Mouse (Mus musculus) heart, postnatal 25 days (tissue): Measurements from ENCODE around the gene Oaz3. TPM values are rescaled to one million over a fixed set of nuclear protein-coding genes. Genes with fewer than 3 reads are reported as not detected.

ENCODE experiments used
- DNase-seq: peaks from one replicate; pipeline ENCODE4 v3.0.0; 2022; ENCODE audit warnings: low spot score
- intact Hi-C: fragments of 180-260 bp; cut with DNase I; formaldehyde crosslinking; loops from one replicate; pipeline ENCODE4 v1.15.1; 2025
- total RNA-seq, 2 experiments: library from RNA; stranded (reverse); gene quantifications; 2 replicates each; pipeline ENCODE4 v1.2.3; 2021

Oaz3 gene
- total RNA-seq, 2 experiments from 2014 or later = not detected

DNA sequence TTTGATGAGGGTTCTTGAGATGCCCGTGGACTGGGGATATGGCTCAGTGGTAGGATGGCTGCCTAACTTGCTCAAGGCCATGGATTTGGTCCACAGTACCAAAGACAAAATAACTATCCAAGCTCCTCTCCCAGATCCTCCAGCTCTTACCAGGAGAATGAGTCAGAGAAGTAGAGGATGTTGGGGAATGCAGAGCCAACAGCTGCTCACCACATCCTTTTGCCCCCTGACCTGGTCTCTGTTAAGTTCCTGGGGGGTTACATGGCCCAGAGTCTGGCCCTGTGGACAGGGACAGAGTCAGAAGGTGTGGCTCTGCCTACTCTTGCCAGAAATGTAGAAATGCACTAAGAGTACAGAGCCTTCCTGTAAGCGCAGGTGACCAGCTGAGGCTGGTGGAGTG lies 16.1 kb upstream of the Oaz3 start:
- DNase-seq = no peak
- intact Hi-C loops = loop anchor here (10.0 kb wide), 1 partner anchor 385 kb away; no protein-coding TSS in a partner anchor

DNA sequence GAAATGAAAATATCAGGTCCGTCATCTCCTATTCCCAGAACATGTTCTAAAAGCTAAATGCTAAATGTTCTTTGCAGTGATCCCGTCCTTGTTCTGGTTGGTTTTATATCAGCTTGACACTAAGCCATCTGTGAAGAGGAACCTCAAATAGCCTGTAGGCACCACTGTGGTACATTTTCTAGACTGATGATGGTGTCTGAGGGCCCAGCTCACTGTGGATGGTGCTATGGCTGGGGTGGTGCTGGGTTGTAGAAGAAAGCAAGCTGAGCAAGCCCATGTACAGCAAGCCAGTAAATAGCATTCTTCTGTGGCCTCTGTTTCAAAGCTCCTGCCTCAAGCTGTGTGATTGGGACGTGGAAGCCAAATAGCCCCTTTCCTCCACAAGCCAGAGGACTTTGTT lies 13.3 kb upstream of the Oaz3 start:
- DNase-seq = no peak
- intact Hi-C loops = loop anchor here (2.0 to 10.0 kb wide), 4 partner anchors 44 to 446 kb away; no protein-coding TSS in a partner anchor

DNA sequence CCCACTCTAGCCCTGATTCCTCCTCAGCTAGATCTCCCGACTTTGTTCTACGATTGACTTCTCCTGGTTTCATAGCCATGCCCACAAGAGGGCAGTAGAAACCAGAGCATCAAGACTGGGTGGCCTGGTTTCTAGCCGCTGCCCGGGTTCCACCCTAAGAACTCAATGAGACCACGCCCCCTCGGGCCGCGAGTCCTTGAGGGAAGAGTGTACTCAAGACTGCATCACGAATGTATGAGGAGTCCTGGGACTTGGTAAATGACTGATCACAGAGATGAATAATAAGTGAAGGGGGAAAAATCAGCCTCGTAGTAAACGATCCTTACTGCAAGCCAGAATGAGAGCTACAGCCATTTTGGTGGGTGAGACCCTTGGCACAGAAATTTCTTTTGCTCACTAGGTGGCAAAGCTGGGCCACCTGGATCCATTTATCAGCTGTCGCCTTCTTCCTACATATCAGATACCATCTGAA lies 12.8 kb upstream of the Oaz3 start:
- peak; percentile 43 for DNase-seq
- intact Hi-C loops = loop anchor here (1.0 to 10.0 kb wide), 5 partner anchors 44 to 446 kb away; no protein-coding TSS in a partner anchor

DNA sequence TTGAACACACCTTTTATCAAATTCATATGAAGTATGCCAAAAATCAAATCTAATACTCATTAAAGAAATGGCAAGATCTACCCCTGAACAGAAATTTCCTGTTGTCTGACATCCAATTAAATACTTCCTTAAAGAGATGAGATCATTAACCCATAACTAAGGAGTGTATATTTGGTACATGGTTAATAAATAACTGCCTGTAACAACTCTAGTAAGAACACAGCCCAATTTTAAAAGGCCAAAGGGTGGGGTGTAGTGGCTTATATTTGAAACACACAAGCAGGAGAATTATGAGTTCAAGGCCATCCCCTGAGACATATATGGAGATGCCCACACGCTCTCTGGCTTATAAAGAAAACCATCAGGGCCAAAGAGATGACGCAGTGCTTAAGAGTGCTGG lies 5.7 kb upstream of the Oaz3 start:
- DNase-seq = no peak
- intact Hi-C loops = no loop called here

DNA sequence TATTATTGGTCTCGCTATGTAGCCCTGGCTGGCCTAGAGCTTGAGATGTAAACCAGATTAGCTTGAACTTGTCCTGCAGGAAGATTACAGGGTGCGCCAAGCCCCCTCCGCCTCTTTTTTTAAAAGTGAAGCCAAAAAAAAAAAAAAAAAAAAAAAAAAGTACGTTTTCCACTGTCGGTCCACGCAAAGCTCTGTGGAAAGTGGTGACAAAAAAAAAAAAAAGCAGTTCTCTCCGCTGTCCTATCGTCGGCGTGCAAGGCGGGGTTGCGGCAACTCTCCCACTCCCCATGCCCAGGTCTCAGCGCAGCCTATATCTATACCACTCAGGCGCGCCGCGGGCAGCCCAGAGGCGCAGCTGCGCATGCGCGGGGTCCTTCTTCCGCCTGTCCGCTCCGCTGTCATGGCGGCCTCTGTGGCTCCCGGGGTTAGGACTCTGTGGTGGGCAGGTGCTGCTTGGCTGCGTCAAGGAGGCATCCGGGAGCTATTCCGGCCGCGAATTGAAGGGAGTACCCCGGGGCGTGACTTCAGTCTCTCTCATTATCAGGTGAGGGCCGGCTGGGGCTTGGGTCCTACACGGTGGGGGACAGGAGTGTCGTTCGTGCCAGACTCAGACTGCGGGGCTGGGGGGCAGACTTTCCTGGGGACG lies 641 bp downstream of the Oaz3 start, which contains the start of gene Mrpl9:
TSS of gene Mrpl9 (plus strand) at position 368 of the 646 bp plus-strand sequence.
- intact Hi-C loops = no loop called here
- peak; percentile 83 for DNase-seq

DNA sequence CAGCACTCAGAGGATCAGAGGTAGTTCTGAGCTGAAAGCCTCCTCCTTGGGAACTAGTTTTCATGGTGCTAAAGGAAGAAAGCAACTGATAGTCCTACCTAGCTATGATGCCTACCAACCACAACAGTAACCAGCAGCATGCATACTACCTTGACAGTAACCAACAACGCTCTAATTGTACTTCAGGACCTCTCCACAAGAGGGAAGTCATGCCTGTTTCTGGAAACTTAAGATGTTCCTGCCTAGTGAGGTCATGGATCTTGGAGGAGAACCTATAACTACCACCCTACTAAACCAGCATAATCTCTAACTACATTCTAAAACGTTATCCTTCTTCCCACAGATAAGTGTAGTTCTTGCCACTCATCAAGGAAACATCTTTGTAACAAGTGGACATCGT lies 2.5 kb downstream of the Oaz3 start:
- intact Hi-C loops = no loop called here
- DNase-seq = no peak

DNA sequence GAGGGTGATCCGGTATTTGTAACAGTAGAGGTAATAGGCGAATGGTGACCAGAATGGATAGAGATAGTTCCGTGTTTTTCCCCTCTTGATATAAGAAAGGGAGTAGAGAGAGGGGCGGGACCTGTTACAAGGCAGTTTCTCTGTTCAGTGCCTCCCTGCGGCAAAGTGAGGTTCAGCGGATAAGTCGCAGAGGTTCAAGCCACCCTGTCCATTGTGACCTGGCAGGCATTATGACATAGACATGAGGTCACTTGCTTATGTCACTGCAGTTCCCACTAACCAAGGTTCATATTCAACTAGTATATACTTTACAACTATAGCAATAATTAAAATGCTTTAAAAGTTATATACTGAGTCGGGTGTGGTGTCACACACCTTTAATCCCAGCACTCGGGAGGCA lies 7.3 kb downstream of the Oaz3 start:
- no peak for DNase-seq
- intact Hi-C loops = no loop called here

DNA sequence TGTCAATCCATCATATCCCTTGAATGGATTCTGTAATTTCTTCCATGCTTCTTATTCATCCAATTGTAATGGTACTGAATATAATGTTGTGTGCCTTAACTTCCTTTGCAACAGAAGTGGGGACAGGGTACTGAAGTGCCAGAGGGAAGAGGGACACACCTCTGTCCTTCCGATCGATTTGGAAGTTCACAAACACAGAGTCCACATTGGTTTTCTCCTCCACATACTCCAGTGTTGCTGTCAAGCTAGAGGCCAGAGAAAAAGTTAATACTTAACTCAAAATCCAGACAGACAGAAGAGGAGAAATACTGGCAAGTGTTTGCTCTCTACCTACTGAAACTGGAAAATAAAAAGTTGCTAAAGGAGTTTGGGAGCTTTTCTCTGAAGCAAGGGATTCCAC lies 9.4 kb downstream of the Oaz3 start:
- DNase-seq = no peak
- intact Hi-C loops = no loop called here

DNA sequence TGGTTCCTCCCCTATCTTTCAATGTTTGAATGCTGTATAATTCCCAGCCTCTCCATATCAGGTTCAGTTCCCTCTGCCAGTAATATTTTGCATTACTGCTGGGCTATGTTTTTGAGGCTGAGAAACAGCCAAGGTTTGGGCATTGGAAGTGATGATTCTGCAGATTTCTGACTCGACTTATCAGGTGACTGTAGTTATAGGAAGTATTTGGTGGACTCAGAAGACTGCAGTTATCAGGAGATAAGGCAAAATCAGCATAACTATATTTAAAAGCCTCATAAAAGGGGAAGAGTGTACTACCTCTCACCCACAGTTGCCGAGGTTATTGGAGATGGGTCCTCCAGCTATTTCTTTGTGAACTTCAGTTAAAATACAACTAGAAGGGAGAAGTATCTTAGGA lies 12.7 kb downstream of the Oaz3 start:
- DNase-seq = no peak
- intact Hi-C loops = no loop called here

DNA sequence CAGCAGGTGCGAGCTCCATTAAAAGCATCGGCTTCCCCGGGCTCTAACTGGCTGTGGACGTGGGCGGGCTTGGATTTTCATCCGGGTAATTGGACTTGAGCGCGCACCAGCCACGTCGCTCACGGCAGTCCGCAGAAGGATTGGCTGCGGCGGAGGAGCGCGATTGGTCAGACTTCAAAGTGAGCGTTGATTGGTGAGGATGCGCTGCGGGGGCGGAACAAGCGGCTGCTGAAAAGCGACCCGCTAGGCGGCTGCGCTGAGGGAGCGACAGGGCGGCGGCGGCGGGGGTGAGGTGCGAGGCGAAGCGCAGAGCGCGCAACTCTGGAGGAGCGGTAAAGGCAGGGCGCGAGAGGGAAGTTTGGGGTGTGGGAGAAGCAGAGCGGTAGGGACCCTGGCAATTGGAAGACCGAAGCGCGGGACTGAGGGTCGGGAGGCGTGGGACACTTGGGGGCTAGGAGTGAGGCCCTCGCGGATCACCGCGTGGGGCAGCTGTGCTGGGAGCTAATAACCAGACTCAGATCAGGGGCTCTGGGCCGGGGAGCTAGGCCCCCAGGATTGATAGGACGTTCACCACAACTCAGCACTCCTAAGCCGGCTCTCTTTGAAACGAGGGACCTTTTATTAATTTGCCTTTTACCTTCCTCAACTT lies 30.6 kb downstream of the Oaz3 start, which contains the start of gene Tdrkh:
TSS of gene Tdrkh (plus strand) at position 243 of the 649 bp plus-strand sequence.
- peak; percentile 90 for DNase-seq
- intact Hi-C loops = no loop called here

DNA sequence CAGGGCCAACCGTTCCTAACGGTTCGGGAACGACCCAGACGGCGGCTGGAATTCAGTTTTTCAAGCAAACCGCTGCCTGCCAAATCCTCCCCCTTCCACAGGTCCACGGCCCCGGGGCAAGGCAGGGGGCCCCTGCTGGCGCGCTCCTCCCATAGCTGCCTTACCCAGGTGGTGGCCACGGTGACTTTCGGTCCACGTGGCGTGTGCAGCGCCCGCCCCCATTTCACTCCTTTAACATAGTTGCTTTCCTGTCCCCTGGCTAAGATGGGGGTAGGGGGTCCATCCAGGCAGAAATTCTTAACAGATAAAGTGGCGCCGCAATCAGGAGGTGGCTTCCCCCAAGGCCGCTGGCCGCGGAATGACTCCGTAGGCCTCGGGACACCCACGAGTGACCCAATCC lies 31.2 kb downstream of the Oaz3 start:
- intact Hi-C loops = no loop called here
- no peak for DNase-seq

DNA sequence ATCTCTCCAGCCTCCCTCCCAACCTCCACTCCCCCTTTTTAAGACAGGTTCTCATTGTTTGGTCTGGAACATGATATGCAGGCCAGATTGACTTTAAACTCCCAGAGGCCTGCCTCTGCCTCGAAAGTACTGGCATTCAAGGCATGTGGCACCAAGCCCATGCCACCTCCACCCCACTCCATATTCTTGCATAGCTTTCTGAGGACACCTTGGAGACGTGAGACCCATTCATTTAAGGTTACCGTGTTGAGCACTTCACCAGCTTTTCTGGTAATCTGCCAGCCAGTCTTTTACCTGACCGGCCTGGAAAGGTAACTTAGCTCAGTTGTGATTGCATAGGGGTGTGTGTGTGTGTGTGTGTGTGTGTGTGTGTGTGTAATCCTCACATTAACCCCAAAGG lies 38.2 kb downstream of the Oaz3 start:
- intact Hi-C loops = no loop called here
- no peak for DNase-seq

DNA sequence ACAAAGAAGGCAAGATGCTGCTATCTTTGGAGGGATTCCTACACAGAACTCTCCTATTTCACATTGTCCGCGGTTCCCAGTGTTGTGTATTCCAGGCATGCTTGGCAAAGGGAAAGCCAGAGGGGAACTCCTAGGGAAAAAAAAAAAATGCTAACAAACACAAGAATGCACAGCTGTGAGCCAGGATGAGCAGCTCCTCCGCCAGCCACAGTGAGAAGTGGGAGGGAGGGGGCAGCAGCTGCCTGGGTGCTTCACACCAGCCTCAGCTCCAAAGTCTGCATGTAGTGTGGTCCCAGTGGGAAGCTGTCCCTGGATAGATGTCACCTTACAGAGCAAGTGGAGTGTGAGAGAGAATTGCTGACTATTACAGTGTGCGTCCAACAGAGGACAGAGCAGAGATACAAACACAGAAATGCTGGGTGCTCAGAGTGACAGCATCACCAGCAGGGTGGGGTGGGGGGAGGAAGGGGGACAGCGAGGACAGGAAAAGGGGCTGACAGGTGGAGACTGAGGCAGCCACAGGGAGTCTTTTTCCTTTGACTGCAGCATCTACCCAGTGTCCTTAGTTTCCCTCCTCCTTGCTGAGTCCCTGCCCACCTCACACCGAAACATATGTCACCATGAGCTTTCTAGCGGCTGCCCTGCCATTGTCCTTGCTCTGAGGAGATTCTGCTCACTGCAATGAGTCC lies 39.2 kb downstream of the Oaz3 start:
- intact Hi-C loops = no loop called here
- DNase-seq = no peak

DNA sequence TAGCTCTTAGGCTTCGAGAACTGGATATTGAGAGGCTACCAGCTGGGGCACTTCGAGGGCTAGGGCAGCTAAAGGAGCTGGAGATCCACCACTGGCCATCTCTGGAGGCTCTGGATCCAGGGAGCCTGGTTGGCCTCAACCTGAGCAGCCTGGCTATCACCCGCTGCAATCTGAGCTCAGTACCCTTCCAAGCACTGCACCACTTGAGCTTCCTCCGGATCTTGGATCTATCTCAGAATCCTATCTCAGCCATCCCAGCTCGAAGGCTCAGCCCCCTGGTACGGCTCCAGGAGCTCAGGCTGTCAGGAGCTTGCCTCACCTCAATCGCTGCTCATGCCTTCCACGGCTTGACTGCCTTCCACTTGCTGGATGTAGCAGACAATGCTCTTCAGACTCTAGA lies 41.3 kb downstream of the Oaz3 start:
- DNase-seq = no peak
- intact Hi-C loops = no loop called here

DNA sequence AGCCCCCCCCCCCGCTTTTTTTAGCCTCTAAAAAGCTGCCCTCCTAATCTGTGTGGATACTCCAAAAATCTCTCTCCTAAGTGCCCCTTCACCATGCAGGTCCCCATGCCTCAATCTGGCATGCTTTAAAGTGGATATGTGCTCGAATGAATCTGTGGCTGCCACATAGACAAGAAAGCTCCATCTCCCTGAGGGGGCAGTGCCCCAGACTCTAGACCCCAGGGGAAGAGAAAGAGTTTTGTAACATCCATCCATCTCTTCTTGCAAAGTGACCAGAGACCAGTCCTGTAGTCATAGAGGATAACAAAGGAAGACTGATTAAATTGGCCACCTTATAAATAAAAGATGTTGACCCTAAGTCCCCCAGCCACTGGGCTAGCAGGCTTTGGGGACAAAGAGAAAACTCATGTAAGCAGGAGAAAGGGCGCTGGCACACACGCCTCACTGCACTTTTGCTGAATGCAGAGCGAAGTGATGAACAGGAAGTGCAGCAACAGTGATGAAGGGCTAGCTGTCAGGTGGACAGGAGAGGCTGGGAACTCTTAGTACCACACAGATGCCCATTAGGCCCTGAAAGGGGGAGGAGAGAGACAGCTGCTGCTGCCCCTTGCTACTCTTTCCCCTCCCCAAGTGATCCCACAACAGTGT lies 43.9 kb downstream of the Oaz3 start:
- no peak for DNase-seq
- intact Hi-C loops = no loop called here

DNA sequence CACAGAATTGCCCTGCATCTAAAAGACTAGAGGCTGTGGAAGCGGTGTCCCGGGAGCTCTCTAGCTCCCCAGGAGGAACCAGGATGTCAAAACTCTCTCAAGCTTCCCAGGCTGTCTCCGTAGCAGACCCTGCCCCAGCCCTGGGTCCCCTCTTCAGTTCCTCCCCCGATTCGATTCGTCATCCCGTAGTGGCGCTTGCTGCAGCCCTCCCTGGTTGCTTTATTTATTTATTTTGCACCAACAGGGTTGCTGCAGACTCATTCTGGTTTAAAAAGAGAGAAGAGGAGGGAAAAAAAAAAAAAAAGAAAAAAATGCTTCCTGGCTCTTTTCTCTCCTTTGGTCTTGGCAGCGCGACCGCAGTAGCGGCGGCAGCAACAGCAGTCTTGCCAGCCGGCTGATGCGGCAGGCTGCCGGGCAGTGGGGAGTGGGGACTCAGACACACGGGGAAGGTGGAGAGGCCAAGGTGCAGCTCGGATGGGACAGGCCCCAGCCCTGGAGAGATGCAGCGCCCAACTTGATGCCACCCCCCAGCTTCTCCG lies 44.7 kb downstream of the Oaz3 start:
- no peak for DNase-seq
- intact Hi-C loops = no loop called here

DNA sequence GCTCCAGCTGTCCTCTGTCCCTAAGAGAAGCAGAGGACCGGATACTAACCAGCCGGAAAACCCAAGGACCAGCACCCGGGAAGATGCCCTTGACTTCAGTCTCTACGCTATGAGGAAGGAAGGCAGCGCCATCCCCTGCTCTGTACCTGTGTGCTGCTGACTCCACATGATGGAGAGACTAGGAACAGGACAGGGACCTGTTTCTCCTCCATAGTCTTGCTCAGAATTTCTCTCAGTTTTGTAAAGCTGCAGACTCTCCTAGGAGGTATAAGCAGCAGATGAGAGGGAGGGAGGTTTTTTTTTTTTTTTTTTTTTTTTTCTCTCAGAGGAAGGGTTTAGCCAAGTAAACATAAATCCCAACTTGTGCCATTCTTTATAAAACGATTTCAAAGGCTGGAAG lies 45.5 kb downstream of the Oaz3 start, which contains the start of gene Lingo4:
TSS of gene Lingo4 (plus strand) at position 301 of the 400 bp plus-strand sequence.
- intact Hi-C loops = no loop called here
- no peak for DNase-seq

DNA sequence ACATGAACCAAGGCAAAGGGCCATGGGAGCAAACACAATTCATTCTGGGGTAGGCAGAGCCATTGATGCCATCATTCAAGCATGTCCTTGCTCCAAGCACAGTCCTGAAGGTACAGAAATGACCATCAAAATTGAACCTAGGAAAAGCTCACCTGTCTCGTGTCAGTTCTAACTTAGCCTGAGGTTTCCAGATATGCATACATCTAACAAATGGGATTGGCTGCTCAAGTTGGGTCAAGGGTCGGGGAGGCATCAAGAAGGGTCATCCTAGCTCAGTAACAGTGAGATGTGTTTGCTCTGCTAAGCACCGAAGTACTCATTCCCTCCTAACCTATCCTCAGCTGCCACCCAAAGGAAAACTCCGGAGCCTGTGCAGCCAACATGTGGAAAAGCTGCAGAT lies 46.9 kb downstream of the Oaz3 start:
- DNase-seq = no peak
- intact Hi-C loops = no loop called here

DNA sequence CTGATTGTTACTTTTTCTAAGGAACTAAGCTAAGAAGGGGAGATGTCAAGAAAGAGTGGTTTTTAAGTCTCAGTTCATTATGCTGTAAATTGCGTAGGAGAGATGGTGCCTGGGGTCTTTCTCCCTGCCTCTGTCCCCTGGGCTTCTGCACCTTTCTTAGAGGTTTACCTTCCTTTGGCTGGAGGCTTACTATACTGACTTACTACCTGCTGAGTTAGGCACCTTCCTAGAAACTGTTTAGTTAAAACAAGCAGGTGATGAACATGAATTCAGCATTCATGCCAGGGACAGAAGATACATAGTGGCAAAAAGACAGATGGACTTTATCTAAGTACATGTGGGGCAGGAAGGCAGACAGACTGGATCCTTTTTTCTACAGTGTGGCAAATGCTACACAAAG lies 47.4 kb downstream of the Oaz3 start:
- intact Hi-C loops = no loop called here
- DNase-seq = no peak

DNA sequence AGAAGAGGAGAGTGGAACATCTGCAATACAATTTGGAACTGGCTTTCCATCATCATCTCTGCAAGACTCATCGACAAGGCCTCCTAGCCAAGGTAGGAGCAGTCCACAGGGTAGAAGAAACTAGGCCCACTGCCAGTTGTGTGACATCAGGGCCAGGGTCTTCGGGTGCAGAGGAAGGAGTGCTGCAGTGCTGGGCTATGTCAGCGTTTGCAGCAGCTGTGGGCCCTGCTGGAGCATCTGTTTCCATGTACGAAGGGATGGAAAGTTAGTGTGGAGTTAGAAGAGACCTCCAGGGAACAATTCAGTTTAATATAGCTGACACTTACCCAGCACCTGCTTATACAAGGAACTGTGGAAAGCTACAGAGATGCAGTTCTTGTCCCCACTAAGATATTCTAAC lies 50.7 kb downstream of the Oaz3 start:
- intact Hi-C loops = no loop called here
- no peak for DNase-seq
